Mouse (Mus musculus) E14TG2a.4 (cell line): ENCODE measurements at regions not wholly inside any gene's neighbourhood (a gene's known extent, or its start where the extent isn't known, plus 50 kb on each side); places are given as distances from the start of the nearest gene placed in this dataset.

ENCODE experiments used
- CTCF ChIP-seq: conservative IDR thresholded peaks from 2 replicates; pipeline ENCODE4 v1.5.1; 2014; ENCODE audit warnings: low read length
- NANOG ChIP-seq: IDR thresholded peaks from 2 replicates; pipeline ENCODE4 v1.6.1; 2014; ENCODE audit warnings: borderline replicate concordance, low read length, mixed read lengths
- POU5F1 ChIP-seq: IDR thresholded peaks from 2 replicates; pipeline ENCODE4 v1.6.1; 2014; ENCODE audit warnings: low read length, borderline replicate concordance

DNA sequence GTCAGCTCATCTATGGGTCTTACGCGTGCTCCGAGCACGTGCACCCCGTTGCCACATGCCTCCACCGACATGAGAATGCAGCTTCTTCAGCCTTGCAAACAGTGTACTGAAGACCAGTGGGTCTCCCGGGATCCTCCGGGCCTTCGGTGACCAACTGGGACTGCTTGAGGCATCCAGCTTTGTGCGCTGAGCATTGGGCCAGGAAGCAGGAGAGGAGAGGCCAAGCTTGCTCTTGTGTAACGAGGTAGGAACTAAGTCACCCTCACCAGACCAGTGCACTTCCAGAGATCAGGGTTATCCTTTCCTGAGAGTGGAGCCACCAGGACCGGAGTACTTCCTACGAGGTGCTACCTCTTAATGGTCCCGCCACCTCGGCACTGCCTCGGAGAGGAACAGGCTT is 154.6 kb upstream of the Haao start:
- TF ChIP-seq CTCF (no peak), NANOG (no peak), POU5F1 (no peak)
